Mouse (Mus musculus) embryonic fibroblast, embryonic 13.5 days (primary cell): ENCODE results near the gene Pafah1b2.

Source experiments
- CTCF ChIP-seq: IDR thresholded peaks from 2 replicates; pipeline ENCODE4 v1.5.1; 2011; ENCODE audit warnings: mild to moderate bottlenecking, control low read depth, low read length, moderate library complexity, borderline replicate concordance; ENCODE audit not compliant: insufficient read depth
- POLR2A ChIP-seq: IDR thresholded peaks from 2 replicates; pipeline ENCODE4 v1.6.1; 2011; ENCODE audit warnings: low read depth, mild to moderate bottlenecking, control low read depth, low read length, moderate library complexity

- TF ChIP-seq CTCF (no peak), POLR2A (no peak)
Observed at GRCm38 (mm10) chr9:45919895-45920294, 92.6 kb downstream of the Pafah1b2 start.
